Mouse (Mus musculus): ENCODE data around the gene Tnnc2.

GRCm38 (mm10) chr2:164793772-164794171 lies 14.0 kb upstream of the Tnnc2 start:
- TF ChIP-seq CTCF (IDR thresholded peaks at IDR 0.05; ENCODE audit: extremely low read depth, insufficient read depth, insufficient read length, insufficient replicate concordance) (no peak), POLR2A (IDR thresholded peaks at IDR 0.05; ENCODE audit: low read depth, low read length) (no peak)

Measured in spleen, adult 2 months (tissue).